Mouse (Mus musculus) hindbrain, embryonic 15.5 days (tissue): ENCODE results near the gene Slc51a. TPM values are rescaled to one million over a fixed set of nuclear protein-coding genes. Genes with fewer than 3 reads are reported as not detected.

ENCODE experiments used
- ATAC-seq: fragments of 200-750 bp; cut with Nextera tagmentation; 2 replicates; pipeline ENCODE4 v1.8.0; 2017; ENCODE audit warnings: low read depth, moderate number of reproducible peaks, moderate TSS enrichment; ENCODE audit not compliant: low FRiP score
- H3K27ac ChIP-seq: fragments of 300-500 bp; sonication (generic); replicated peaks from 2 replicates; pipeline ENCODE4 v1.5.1; 2015; ENCODE audit warnings: mild to moderate bottlenecking, inconsistent platforms
- H3K27me3 ChIP-seq: fragments of 300-500 bp; sonication (generic); 2 replicates; pipeline ENCODE4 v1.6.1; 2015; ENCODE audit warnings: control low read depth, inconsistent platforms
- H3K36me3 ChIP-seq: fragments of 300-500 bp; sonication (generic); 2 replicates; pipeline ENCODE4 v1.6.1; 2015; ENCODE audit warnings: control low read depth, inconsistent platforms
- H3K4me1 ChIP-seq: fragments of 300-500 bp; sonication (generic); replicated peaks from 2 replicates; pipeline ENCODE4 v1.6.1; 2015; ENCODE audit warnings: control low read depth, inconsistent platforms
- H3K4me2 ChIP-seq: fragments of 300-500 bp; sonication (generic); 2 replicates; pipeline ENCODE4 v1.6.1; 2015; ENCODE audit warnings: moderate library complexity, mild to moderate bottlenecking, inconsistent platforms
- H3K4me3 ChIP-seq: fragments of 300-500 bp; sonication (generic); 2 replicates; pipeline ENCODE4 v1.5.1; 2015; ENCODE audit warnings: mild to moderate bottlenecking, inconsistent platforms
- H3K9ac ChIP-seq: fragments of 300-500 bp; sonication (generic); 2 replicates; pipeline ENCODE4 v1.6.1; 2015; ENCODE audit warnings: inconsistent platforms
- H3K9me3 ChIP-seq: fragments of 300-500 bp; sonication (generic); 2 replicates; pipeline ENCODE4 v1.6.1; 2016; ENCODE audit warnings: control low read depth, inconsistent platforms
- WGBS: fragments of 180-500 bp; shearing (Covaris S2); methylation state at CpG from one replicate; pipeline ENCODE4 v1.1.7; 2015; 5-methylcytosine and 5-hydroxymethylcytosine counted together
- polyA plus RNA-seq: library from polyadenylated mRNA; unstranded; fragments of >200 nt; fragmentation: Nextera tagmentation; extraction: Ambion mirVana; gene quantifications from 2 replicates; pipeline ENCODE4 v1.2.1, GENCODE M21; 2015

The Slc51a gene
- polyA plus RNA-seq, 1 experiment from 2014 or later: 0.16 TPM

DNA sequence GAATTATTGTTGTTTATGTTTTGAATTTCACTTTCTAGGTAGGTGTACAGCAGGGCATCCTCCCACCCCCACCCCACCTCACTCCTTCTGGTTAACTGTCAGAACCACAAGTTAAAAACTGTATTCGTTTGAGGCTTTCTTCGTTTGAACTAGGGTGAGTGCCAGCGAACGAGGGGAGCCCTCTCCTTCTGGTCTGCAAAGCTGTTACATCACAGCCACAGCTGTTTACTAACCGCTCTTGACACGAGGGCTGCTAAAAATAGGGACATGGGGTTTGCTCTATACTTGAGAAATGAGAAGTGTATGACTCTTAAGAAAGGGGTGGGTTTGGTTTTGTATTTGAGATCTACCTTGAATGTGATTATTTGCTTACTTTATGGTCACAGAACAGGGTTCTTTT is 53.6 kb downstream of the Slc51a start:
- peaks cover 24% of the 10 kb centered on the region for H3K4me1 ChIP-seq
- WGBS: 68% methylated on average over 6 of the region's 6 CpGs
- no peak overlapping the region for H3K27ac ChIP-seq
- no peak for ATAC-seq
- H3K9ac ChIP-seq: no peak overlapping the region
- no peaks in the 10 kb centered on the region for H3K36me3 ChIP-seq
- no peaks in the 10 kb centered on the region for H3K27me3 ChIP-seq
- H3K4me2 ChIP-seq: no peak overlapping the region
- no peak overlapping the region for H3K4me3 ChIP-seq
- no peaks in the 10 kb centered on the region for H3K9me3 ChIP-seq

DNA sequence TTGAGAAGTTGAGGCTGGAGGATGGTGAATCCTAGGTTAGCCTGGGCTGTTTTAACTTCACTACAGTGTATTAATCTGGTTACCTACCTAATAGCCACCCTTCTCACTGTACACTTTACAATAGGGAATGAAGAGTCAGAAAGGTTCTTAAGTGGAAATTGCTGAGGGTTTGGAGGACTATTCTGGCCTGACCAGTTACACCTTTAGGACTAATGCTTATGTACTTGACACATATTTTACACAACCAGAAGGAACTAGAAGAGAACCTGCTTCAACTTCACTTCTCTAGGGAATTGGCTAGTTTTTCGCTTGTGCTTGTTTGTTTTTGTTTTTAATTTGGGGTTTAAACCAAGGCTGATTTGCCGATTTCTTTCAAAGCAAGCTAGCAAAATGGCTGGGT is 54.5 kb downstream of the Slc51a start:
- no peak for ATAC-seq
- WGBS: 88% methylated on average over 2 of the region's 2 CpGs
- no peak overlapping the region for H3K9ac ChIP-seq
- no peaks in the 10 kb centered on the region for H3K27me3 ChIP-seq
- H3K9me3 ChIP-seq: no peaks in the 10 kb centered on the region
- H3K27ac ChIP-seq: no peak overlapping the region
- no peaks in the 10 kb centered on the region for H3K36me3 ChIP-seq
- H3K4me3 ChIP-seq: no peak overlapping the region
- H3K4me2 ChIP-seq: no peak overlapping the region
- H3K4me1 ChIP-seq: peaks cover 24% of the 10 kb centered on the region

DNA sequence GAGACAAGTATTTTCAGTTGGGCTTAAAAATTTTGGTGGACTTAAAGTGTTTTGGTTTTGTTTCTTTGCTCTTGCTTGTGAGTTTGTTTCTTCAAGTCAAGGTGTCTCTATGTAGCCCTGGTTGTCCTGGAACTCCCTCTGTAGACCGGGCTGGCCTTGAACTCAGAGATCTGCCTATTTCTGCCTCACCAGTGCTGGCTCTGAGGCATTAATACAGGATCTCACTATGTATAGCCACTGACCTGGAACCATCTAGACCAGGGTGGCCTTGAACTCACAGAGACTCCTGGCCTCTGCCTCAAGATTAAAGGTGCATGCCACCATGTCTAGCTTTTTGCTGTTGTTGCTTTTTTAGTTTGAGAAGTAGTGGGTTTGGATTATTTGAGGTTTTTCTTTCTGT is 55.8 kb downstream of the Slc51a start:
- Histone ChIP-seq H3K27me3 (no peaks in the 10 kb centered on the region), H3K9ac (no peak overlapping the region), H3K27ac (no peak overlapping the region), H3K4me2 (peak overlapping the region; percentile 78), H3K9me3 (no peaks in the 10 kb centered on the region), H3K4me1 (peaks cover 24% of the 10 kb centered on the region), H3K4me3 (peak overlapping the region; percentile 95), H3K36me3 (0 out of 2 replicates have a peak, but pooled peaks cover 2% of the 10 kb centered on the region)
- ATAC-seq: no peak
- WGBS: 96% methylated on average over 1 of the region's 1 CpGs

DNA sequence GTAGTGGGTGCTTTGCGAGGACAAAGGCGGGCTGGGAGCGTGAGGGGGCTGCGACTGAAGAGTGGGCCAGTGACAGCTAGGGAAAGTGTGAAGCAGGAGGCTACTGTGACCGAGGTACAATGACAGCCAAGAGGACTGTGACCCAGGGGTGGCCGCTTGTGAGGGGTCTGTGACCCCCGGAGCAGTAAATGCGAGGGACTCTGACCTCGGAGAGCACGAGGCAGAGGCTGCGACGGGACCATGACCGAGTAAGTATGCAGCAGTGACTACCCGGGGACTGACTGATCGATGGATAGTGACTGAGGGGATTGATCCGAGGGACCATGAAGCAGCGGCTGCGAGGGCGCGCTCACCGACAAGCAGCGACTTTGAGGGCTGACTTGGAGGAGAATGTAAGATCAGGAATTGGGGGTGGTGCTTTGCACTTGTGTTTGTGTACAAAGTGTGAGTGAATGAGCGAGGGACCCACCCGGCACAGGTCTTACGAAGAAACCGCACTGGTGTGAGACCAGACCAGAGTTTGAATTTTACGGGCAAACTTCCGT is 56.6 kb downstream of the Slc51a start:
- Histone ChIP-seq H3K27me3 (no peaks in the 10 kb centered on the region), H3K9ac (peak overlapping the region; percentile 91), H3K36me3 (0 out of 2 replicates have a peak, but pooled peaks cover 2% of the 10 kb centered on the region), H3K9me3 (no peaks in the 10 kb centered on the region), H3K4me1 (peaks cover 24% of the 10 kb centered on the region), H3K4me3 (peak overlapping the region; percentile 95), H3K27ac (peak overlapping the region; percentile 96), H3K4me2 (peak overlapping the region; percentile 78)
- WGBS: under 1% methylated on average over 28 of the region's 28 CpGs
- peak; percentile 84; the same call in 1 of the 2 replicates for ATAC-seq

DNA sequence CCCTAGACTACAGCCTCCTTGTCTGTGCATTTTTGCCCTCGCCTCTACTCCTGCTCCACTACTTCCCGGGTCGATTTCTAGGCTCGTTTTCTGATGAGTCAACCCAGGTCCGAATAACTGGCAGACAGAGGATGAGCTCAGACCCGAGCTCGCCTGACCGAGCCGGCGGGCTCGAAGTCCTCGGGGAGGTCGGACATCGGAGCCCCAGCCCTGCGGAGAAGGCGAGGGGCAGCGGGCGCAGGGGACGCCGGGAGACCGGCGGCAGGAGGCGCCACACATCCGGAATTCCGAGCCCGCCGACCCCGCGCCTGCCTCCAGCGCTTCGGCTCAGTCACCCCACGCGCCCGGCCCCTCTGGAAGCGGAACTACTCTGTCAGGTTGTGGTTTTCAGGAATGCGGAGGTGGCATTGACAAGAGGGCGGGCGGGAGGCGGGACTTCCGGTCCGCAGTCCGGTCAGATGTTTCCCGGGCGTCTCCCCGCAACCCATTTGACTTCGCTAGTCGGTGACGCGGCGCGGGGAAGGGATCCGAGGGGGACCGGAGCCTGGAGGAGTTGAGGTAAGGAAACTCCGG is 57.1 kb downstream of the Slc51a start, which contains the start of gene Pcyt1a:
TSS of gene Pcyt1a (plus strand) at position 448 of the 573 bp plus-strand sequence.
- Histone ChIP-seq H3K27me3 (no peaks in the 10 kb centered on the region), H3K4me1 (peaks cover 24% of the 10 kb centered on the region), H3K36me3 (0 out of 2 replicates have a peak, but pooled peaks cover 2% of the 10 kb centered on the region), H3K9ac (peak within 1 kb of the TSS; percentile 91), H3K4me3 (peak within 1 kb of the TSS; percentile 95), H3K4me2 (peak within 1 kb of the TSS; percentile 78), H3K9me3 (no peaks in the 10 kb centered on the region), H3K27ac (peak within 1 kb of the TSS; percentile 96)
- 0% methylated on average over 47 of the region's 54 CpGs for WGBS
- peak; percentile 98 for ATAC-seq

DNA sequence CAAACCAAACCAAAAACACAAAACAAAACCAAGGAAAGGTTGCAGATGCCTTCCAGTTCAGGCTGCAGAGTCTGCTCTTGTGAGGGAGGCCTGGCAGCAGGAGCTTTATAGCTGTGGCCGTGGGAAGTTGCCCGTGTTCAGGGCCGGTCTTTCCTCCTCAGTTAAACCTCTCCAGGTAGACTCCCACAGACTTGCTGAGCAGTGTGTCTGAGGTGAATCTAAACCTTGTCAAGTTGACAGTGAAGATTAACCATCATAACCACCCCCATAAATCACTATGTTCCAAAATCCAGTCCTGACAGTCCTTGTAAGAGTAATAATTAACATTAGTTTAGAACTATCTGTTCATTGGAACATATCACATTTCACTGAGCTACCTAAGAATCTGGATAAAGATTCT is 60.2 kb downstream of the Slc51a start:
- 0 out of 2 replicates have a peak, but pooled peaks cover 2% of the 10 kb centered on the region for H3K36me3 ChIP-seq
- no peaks in the 10 kb centered on the region for H3K27me3 ChIP-seq
- H3K4me1 ChIP-seq: peaks cover 22% of the 10 kb centered on the region
- H3K4me2 ChIP-seq: no peak overlapping the region
- H3K27ac ChIP-seq: no peak overlapping the region
- H3K9me3 ChIP-seq: no peaks in the 10 kb centered on the region
- H3K9ac ChIP-seq: no peak overlapping the region
- no peak for ATAC-seq
- H3K4me3 ChIP-seq: no peak overlapping the region
- 90% methylated on average over 3 of the region's 3 CpGs for WGBS

Other genes starting within 250 kb of the Slc51a start
- 20.5 and 21.8 TPM in 2 replicates for gene Fbxo45, start 240.7 kb downstream of the Slc51a start, polyA plus RNA-seq
- gene Wdr53, start 240.7 kb downstream of the Slc51a start, polyA plus RNA-seq: 13.9 and 15.1 TPM in 2 replicates
- not detected in 2 replicates for gene Smco1, start 216.4 kb downstream of the Slc51a start, polyA plus RNA-seq
- gene Rnf168, start 210.4 kb downstream of the Slc51a start, polyA plus RNA-seq: 26.9 TPM in 2 replicates
- gene Ubxn7, start 155.6 kb downstream of the Slc51a start, polyA plus RNA-seq: 19.1 and 23.0 TPM in 2 replicates
- not detected in 2 replicates for gene Tm4sf19, start 87.4 kb downstream of the Slc51a start, polyA plus RNA-seq
- gene Tctex1d2, start 68.2 kb downstream of the Slc51a start, polyA plus RNA-seq: 34.5 and 39.0 TPM in 2 replicates
- 45.6 and 46.8 TPM in 2 replicates for gene Pcyt1a, start 57.0 kb downstream of the Slc51a start, polyA plus RNA-seq
- gene Zdhhc19, start 8.4 kb upstream of the Slc51a start, polyA plus RNA-seq: 0.22 and 0.24 TPM in 2 replicates
- gene Tfrc, start 121.0 kb upstream of the Slc51a start, polyA plus RNA-seq: 29.9 and 33.5 TPM in 2 replicates
- 19.3 and 25.9 TPM in 2 replicates for gene Tnk2, start 156.0 kb upstream of the Slc51a start, polyA plus RNA-seq
- gene Muc4, start 248.0 kb upstream of the Slc51a start, polyA plus RNA-seq: not detected in 2 replicates